Mouse (Mus musculus): Measurements from ENCODE around the gene Pttg1. TPM values are rescaled to one million over a fixed set of nuclear protein-coding genes. Genes with fewer than 3 reads are reported as not detected.

Gene Pttg1
- polyA plus RNA-seq, 1 experiment from 2014 or later: 95.0 TPM

DNA sequence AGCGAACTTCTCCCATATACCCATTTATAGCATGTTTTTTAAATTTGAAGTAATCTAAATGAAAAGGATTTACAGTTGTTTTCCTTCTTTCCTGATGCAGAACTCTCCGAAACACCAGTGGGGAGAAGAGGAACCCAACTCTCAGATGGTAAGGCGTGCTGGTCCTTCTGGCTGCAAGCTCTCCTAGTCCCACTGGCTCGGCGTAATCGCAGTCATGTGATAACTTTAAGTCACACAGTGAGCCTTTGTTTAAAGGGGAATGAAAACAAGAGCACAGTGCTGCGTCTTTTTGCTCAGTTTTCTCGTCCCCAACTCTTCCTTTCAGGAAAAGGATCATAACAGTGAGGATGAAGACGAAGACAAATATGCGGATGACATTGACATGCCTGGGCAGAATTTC is 15.1 kb upstream of the Pttg1 start:
- Histone ChIP-seq H3K9ac (no peak overlapping the region), H3K27me3 (no peaks in the 10 kb centered on the region), H3K9me3 (no peaks in the 10 kb centered on the region), H3K4me3 (no peak overlapping the region), H3K36me3 (peaks cover 84% of the 10 kb centered on the region), H3K27ac (no peak overlapping the region), H3K4me1 (no peaks in the 10 kb centered on the region), H3K4me2 (no peak overlapping the region)
- WGBS: 93% methylated on average over 10 of the region's 10 CpGs
- no peak for ATAC-seq (ENCODE audit: borderline replicate concordance, extremely low read depth, low FRiP score, low TSS enrichment)

- H3K36me3 ChIP-seq: peaks cover 16% of the 10 kb centered on the region
- H3K27ac ChIP-seq: no peak overlapping the region
- H3K9me3 ChIP-seq: no peaks in the 10 kb centered on the region
- 2% methylated on average over 9 of the region's 9 CpGs for WGBS
- peak overlapping the region; percentile 56 for H3K4me2 ChIP-seq
- peak overlapping the region; percentile 83 for H3K4me3 ChIP-seq
- H3K4me1 ChIP-seq: peaks cover 7% of the 10 kb centered on the region; the same call in 1 of the 2 replicates
- H3K9ac ChIP-seq: peak overlapping the region; percentile 70
- no peaks in the 10 kb centered on the region for H3K27me3 ChIP-seq
- ATAC-seq (ENCODE audit: borderline replicate concordance, extremely low read depth, low FRiP score, low TSS enrichment): peak; percentile 24; the same call in 1 of the 2 replicates
Observed at GRCm38 (mm10) chr11:43434024-43434407, 8.0 kb upstream of the Pttg1 start.

DNA sequence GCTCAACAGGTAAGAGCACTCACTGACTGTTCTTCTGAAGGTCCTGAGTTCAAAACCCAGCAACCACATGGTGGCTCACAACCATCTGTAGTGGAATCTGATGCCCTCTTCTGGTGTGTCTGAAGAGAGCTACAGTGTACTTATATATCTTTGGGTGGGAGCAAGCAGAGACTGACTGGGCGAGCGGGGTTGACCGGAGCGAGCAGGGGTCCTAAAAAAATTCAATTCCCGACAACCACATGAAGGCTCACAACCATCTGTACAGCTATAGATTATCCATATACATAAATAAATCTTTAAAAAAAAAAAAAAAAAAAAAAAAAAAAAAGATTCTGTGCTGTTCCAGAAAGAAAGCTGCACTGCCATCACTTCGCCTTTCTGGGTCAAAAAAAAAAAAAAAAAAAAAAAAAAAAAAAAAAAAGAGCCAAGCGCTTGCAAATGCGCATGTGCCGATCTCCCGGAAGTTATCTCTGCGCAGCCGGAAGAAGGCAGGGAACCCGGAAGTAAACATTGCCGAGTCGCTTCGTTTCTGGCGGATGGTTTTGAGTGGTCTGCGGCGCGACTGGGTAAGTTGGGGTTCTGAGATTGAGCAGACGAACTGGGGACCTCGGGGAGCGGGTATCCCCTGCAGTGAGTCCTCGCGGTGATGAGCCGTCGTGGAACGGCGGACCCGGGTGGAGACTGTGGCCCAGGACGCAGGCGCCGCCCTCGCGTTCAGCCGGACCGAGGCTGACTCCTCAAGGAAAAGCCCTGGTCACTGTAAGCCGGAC is 7.4 kb upstream of the Pttg1 start, which contains the start of gene Slu7:
TSS of gene Slu7 (plus strand) at position 491 of the 770 bp plus-strand sequence.
- peak within 1 kb of the TSS; percentile 83 for H3K4me3 ChIP-seq
- peaks cover 10% of the 10 kb centered on the region for H3K36me3 ChIP-seq
- WGBS: 7% methylated on average over 38 of the region's 38 CpGs
- ATAC-seq (ENCODE audit: borderline replicate concordance, extremely low read depth, low FRiP score, low TSS enrichment): peak; percentile 84
- H3K4me1 ChIP-seq: peaks cover 7% of the 10 kb centered on the region; the same call in 1 of the 2 replicates
- no peaks in the 10 kb centered on the region for H3K9me3 ChIP-seq
- peak within 1 kb of the TSS; percentile 70 for H3K9ac ChIP-seq
- H3K27me3 ChIP-seq: no peaks in the 10 kb centered on the region
- H3K27ac ChIP-seq: no peak within 1 kb of the TSS
- H3K4me2 ChIP-seq: peak within 1 kb of the TSS; percentile 56

GRCm38 (mm10) chr11:43426414-43426884 is 398 bp upstream of the Pttg1 start:
- H3K36me3 ChIP-seq: peaks cover 4% of the 10 kb centered on the region; the same call in 1 of the 2 replicates
- peak; percentile 41; the same call in 1 of the 2 replicates for ATAC-seq (ENCODE audit: borderline replicate concordance, extremely low read depth, low FRiP score, low TSS enrichment)
- 16% methylated on average over 7 of the region's 7 CpGs for WGBS

DNA sequence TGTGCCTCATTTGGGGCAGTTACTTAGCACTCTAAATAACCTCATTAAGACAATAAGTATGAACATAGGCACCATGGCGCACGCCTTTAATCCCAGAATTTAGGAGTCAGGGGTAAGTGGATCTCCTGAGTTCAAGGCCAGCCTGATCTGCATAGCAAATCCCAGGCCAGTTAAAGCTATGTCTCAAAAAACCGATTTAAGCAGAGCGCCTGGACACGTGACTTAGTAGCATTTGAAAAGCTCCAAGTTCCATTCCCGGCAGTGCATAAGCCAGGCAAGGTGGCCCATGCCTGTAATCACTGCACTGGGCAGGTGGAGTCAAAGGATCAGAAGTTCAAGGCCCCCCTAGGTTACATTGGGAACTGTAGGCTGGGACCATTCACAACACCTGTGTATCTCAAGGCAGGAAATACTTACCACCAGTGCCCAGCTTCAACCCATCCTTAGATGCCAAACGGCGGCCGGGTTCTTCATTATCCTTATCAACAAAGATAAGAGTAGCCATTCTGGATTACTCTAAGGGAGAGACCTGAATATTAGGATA is 813 bp downstream of the Pttg1 start:
- WGBS: 75% methylated on average over 9 of the region's 9 CpGs
- H3K4me2 ChIP-seq: peak overlapping the region; percentile 55
- H3K9me3 ChIP-seq: no peaks in the 10 kb centered on the region
- H3K27me3 ChIP-seq: no peaks in the 10 kb centered on the region
- 0 out of 2 replicates have a peak overlapping the region, but pooled peaks have one; percentile 58 for H3K9ac ChIP-seq
- ATAC-seq (ENCODE audit: borderline replicate concordance, extremely low read depth, low FRiP score, low TSS enrichment): no peak
- H3K36me3 ChIP-seq: peaks cover 4% of the 10 kb centered on the region; the same call in 1 of the 2 replicates
- H3K4me1 ChIP-seq: peaks cover 15% of the 10 kb centered on the region
- no peak overlapping the region for H3K27ac ChIP-seq
- peak overlapping the region; percentile 65 for H3K4me3 ChIP-seq

More at GRCm38 (mm10) chr11:43426414-43426884, 398 bp upstream of the Pttg1 start:
- Histone ChIP-seq H3K9ac (peak overlapping the region; percentile 58; the same call in 1 of the 2 replicates), H3K4me1 (peaks cover 15% of the 10 kb centered on the region), H3K4me2 (peak overlapping the region; percentile 55), H3K9me3 (no peaks in the 10 kb centered on the region), H3K27ac (peak overlapping the region; percentile 39; the same call in 1 of the 2 replicates), H3K27me3 (no peaks in the 10 kb centered on the region), H3K4me3 (peak overlapping the region; percentile 65)

GRCm38 (mm10) chr11:43424386-43424785 is 1.7 kb downstream of the Pttg1 start:
- Histone ChIP-seq H3K9me3 (no peaks in the 10 kb centered on the region), H3K4me1 (peaks cover 15% of the 10 kb centered on the region), H3K36me3 (peaks cover 4% of the 10 kb centered on the region; the same call in 1 of the 2 replicates), H3K4me2 (no peak overlapping the region), H3K27ac (no peak overlapping the region), H3K9ac (no peak overlapping the region), H3K27me3 (no peaks in the 10 kb centered on the region), H3K4me3 (no peak overlapping the region)
- 77% methylated on average over 5 of the region's 5 CpGs for WGBS
- no peak for ATAC-seq (ENCODE audit: borderline replicate concordance, extremely low read depth, low FRiP score, low TSS enrichment)

DNA sequence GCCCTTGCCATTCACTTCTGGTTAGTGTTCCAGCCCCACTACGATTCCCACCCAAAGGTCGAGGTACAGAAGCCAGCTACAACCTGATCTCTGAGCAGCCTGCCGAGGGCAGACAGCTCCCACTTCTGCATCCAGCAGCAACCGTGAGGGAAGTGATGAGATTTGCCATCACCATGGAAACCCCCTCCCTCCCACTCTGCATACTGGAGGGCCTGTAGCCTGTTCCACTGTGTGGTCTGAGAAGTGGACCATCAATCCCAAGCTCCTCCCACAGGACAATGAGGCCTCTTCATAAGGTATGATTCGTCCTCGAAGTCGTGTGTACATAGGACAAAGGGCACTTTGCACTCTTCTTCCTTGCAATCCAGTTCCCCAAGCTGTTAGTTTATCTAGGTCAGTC is 8.8 kb downstream of the Pttg1 start:
- Histone ChIP-seq H3K36me3 (no peaks in the 10 kb centered on the region), H3K9ac (no peak overlapping the region), H3K4me1 (no peaks in the 10 kb centered on the region), H3K4me3 (no peak overlapping the region), H3K27ac (no peak overlapping the region), H3K4me2 (no peak overlapping the region), H3K27me3 (no peaks in the 10 kb centered on the region), H3K9me3 (no peaks in the 10 kb centered on the region)
- ATAC-seq (ENCODE audit: borderline replicate concordance, extremely low read depth, low FRiP score, low TSS enrichment): no peak
- WGBS: 39% methylated on average over 7 of the region's 7 CpGs

DNA sequence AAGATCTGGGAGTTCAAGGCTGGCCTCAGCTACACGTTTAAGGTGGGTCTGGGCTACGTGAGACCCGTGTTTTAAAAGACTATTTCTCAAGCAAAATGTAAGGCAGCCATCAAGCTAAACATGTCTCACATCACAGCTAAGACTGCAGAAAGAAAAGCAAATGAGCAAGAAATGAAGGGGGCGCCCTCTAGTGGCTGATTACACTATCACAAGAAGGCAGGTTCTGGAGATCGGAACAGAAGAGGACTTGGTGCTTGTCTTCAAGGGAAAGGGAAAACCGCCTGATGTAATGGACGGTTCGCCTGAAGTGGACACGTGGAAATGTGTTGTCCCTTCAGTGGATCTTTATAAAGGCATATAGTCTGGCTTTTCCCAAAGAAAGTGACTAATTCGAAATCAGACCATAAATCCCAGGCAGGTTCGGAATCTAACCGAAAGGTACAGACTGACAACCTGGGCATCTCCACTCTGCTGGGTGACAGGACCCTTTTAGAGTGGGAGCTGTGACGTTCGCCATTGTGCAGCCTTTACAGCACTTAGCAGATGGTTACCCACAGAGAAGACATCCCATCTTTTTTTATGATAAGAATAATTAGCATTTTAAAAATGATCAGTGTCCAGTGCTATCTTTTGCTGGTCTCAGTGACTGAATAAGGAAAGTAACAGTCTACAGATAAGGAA is 13.1 kb downstream of the Pttg1 start:
- Histone ChIP-seq H3K36me3 (no peaks in the 10 kb centered on the region), H3K4me3 (no peak overlapping the region), H3K9me3 (no peaks in the 10 kb centered on the region), H3K27me3 (no peaks in the 10 kb centered on the region), H3K9ac (no peak overlapping the region), H3K4me2 (no peak overlapping the region), H3K4me1 (no peaks in the 10 kb centered on the region), H3K27ac (no peak overlapping the region)
- ATAC-seq (ENCODE audit: borderline replicate concordance, extremely low read depth, low FRiP score, low TSS enrichment): no peak
- 23% methylated on average over 14 of the region's 14 CpGs for WGBS

GRCm38 (mm10) chr11:43411413-43411812 is 14.6 kb downstream of the Pttg1 start:
- Histone ChIP-seq H3K27me3 (no peaks in the 10 kb centered on the region), H3K27ac (no peak overlapping the region), H3K4me3 (no peak overlapping the region), H3K36me3 (no peaks in the 10 kb centered on the region), H3K9me3 (no peaks in the 10 kb centered on the region), H3K4me2 (no peak overlapping the region), H3K4me1 (no peaks in the 10 kb centered on the region), H3K9ac (no peak overlapping the region)
- ATAC-seq (ENCODE audit: borderline replicate concordance, extremely low read depth, low FRiP score, low TSS enrichment): no peak
- 4% methylated on average over 1 of the region's 1 CpGs for WGBS

DNA sequence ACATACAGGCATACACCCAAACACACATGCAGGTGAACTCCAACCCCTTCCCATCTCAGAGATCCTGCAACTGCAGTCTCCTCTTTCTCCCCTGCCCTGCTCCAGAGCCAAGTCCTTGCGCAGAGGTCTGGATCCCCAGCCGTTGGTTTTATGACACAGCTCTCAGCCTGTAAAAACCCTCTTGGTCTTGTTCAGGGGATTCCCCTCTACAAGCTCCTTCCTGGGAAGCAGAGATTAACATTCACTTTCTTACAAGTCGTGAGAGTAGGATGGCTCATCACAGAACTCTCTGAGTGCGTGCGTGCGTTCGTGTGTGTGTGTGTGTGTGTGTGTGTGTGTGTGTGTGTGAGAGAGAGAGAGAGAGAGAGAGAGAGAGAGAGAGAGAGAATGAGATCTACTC is 15.8 kb downstream of the Pttg1 start:
- WGBS: 71% methylated on average over 7 of the region's 7 CpGs
- no peak overlapping the region for H3K9ac ChIP-seq
- no peak overlapping the region for H3K4me2 ChIP-seq
- H3K36me3 ChIP-seq: no peaks in the 10 kb centered on the region
- H3K9me3 ChIP-seq: no peaks in the 10 kb centered on the region
- no peak overlapping the region for H3K27ac ChIP-seq
- H3K4me1 ChIP-seq: no peaks in the 10 kb centered on the region
- H3K4me3 ChIP-seq: no peak overlapping the region
- H3K27me3 ChIP-seq: no peaks in the 10 kb centered on the region
- ATAC-seq (ENCODE audit: borderline replicate concordance, extremely low read depth, low FRiP score, low TSS enrichment): no peak

DNA sequence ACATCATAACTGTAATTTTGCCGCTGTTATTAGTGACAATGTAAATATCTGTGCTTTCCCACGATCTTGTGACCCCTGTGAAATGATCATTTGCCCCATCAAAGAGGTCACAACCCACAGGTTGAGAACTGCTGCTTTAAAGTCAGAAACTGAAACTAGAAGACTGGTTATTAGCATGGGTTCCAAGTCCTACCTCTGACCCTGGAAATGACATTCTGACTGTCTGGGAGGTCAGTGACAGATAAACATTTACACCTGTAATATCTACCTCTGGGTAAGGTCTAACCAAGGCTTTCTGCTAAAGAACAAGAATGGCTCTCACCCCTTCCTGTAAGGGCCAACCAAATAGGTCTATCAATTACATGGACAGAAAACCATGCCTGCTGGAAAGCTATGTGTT is 17.2 kb downstream of the Pttg1 start:
- 68% methylated on average over 2 of the region's 2 CpGs for WGBS
- Histone ChIP-seq H3K27ac (no peak overlapping the region), H3K36me3 (no peaks in the 10 kb centered on the region), H3K4me3 (no peak overlapping the region), H3K4me2 (no peak overlapping the region), H3K9me3 (no peaks in the 10 kb centered on the region), H3K9ac (no peak overlapping the region), H3K4me1 (no peaks in the 10 kb centered on the region), H3K27me3 (no peaks in the 10 kb centered on the region)
- no peak for ATAC-seq (ENCODE audit: borderline replicate concordance, extremely low read depth, low FRiP score, low TSS enrichment)
